Mouse (Mus musculus) MEL-GATA-1-ER (cell line): Measurements from ENCODE around the gene Gm10800.
"Not testable (repeated sequence)": the region's sequence is repeated elsewhere in the genome, so short reads cannot be mapped to it uniquely, and the experiment has no call there.

Experiments
- DNase-seq: peaks from one replicate; pipeline ENCODE4 v3.0.0-alpha.2; 2012; ENCODE audit warnings: low read depth; ENCODE audit errors: extremely low read depth

The Gm10800 gene

GRCm38 (mm10) chr2:98667201-98667600 lies at the start of gene Gm10800:
TSS of gene Gm10800 (minus strand) at chr2:98667301.
- not testable (repeated sequence) for DNase-seq

DNA sequence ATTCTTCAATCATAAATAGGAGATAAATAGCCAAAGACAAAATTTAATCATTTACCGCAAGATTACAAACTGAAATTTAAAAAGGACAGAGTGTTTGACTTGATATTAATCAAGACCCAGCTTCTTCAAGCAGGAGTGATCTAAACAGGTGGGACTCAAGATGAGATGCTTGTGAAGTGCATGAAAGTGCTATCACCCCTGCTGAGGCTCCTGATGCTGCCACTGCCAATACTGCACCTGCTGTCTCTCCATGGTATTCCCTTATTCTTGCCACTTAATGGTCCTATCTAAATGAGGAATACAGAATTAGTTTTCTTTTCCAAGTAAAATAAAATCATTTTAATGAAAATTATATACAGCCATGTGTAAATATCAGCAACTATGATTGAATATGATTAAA lies 30.4 kb upstream of the Gm10800 start:
- DNase-seq, result no peak

- DNase-seq, result not testable (repeated sequence)
Observed at GRCm38 (mm10) chr2:98661937-98662336, 5.2 kb downstream of the Gm10800 start, which contains the start of gene Gm10801. TSS of gene Gm10801 (plus strand) at chr2:98662237.
